In genomic region chr19:37078571-37078970, GRCm38 (mm10) we compare ENCODE assay signal across 11 mouse cellular contexts.
DNase-seq lines count a peak whose midpoint lies in the region; ATAC-seq and TF ChIP-seq lines count a peak whose summit lies in the region.
"Had no signal": no experiment of that assay in that cellular context is flagged by ENCODE, and none has a peak within 500 bp of the region (broad histone marks: within the 10 kb centered on the region; RNA-seq: fewer than 3 reads in every experiment).

No protein-coding gene starts in this region.

- peaks cover 27% of the 10 kb centered on the region; the same call in 1 of the 2 replicates for H3K4me1 ChIP-seq in kidney, adult 2 months (ENCODE audit: control insufficient read depth, insufficient read depth, low read length)
- no peaks in the 10 kb centered on the region for H3K4me1 ChIP-seq in kidney, embryonic 14.5 days (ENCODE audit: control insufficient read depth, insufficient read depth, low read length)
- peaks cover 16% of the 10 kb centered on the region for H3K4me1 ChIP-seq in cortical plate, adult 2 months (ENCODE audit: control insufficient read depth, insufficient read depth, low read length)
- no peaks in the 10 kb centered on the region for H3K4me1 ChIP-seq in midbrain, embryonic 11.5 days (ENCODE audit: control insufficient read depth, insufficient read depth, low read length)
- no peaks in the 10 kb centered on the region for H3K4me1 ChIP-seq in midbrain, embryonic 14.5 days (ENCODE audit: control insufficient read depth, insufficient read depth, low read length)
- H3K4me1 ChIP-seq: hindbrain, embryonic 12.5 days; limb, embryonic 13.5 days had no signal

- H3K36me3 ChIP-seq in kidney, adult 2 months (ENCODE audit: control insufficient read depth, insufficient read depth, low read length), result no peaks in the 10 kb centered on the region; the same call in 1 of the 2 replicates
- H3K36me3 ChIP-seq in kidney, embryonic 14.5 days (ENCODE audit: control insufficient read depth, insufficient read depth, low read length), result no peaks in the 10 kb centered on the region
- H3K36me3 ChIP-seq in midbrain, embryonic 11.5 days (ENCODE audit: control insufficient read depth, insufficient read depth, low read length), result no peaks in the 10 kb centered on the region
- no peaks in the 10 kb centered on the region for H3K36me3 ChIP-seq in midbrain, embryonic 14.5 days (ENCODE audit: control insufficient read depth, insufficient read depth, low read length)
- H3K36me3 ChIP-seq: hindbrain, embryonic 12.5 days; limb, embryonic 13.5 days had no signal

- ATAC-seq in kidney, embryonic 14.5 days (ENCODE audit: low FRiP score, low TSS enrichment), result no peak
- ATAC-seq in midbrain, embryonic 11.5 days (ENCODE audit: low FRiP score), result no peak
- no peak for ATAC-seq in midbrain, embryonic 14.5 days (ENCODE audit: low FRiP score, low TSS enrichment)

- H3K4me3 ChIP-seq in kidney, adult 2 months (ENCODE audit: insufficient read depth, low read depth, low read length), result no peak overlapping the region
- no peak overlapping the region for H3K4me3 ChIP-seq in kidney, embryonic 14.5 days (ENCODE audit: low read length)
- no peak overlapping the region for H3K4me3 ChIP-seq in cortical plate, adult 2 months (ENCODE audit: insufficient read depth, low read length)
- H3K4me3 ChIP-seq in midbrain, embryonic 11.5 days (ENCODE audit: low read depth, low read length), result no peak overlapping the region
- H3K4me3 ChIP-seq in midbrain, embryonic 14.5 days (replicated peaks; ENCODE audit: low read depth, low read length), result no peak overlapping the region
- H3K4me3 ChIP-seq: erythroblast, embryonic 14.5 days; hindbrain, embryonic 12.5 days; limb, embryonic 13.5 days had no signal

- peak; percentile 62 for DNase-seq in gastrocnemius, adult 18-20 months (ENCODE audit: low spot score)
- no peak for DNase-seq in gastrocnemius, postnatal 14 days
- peak; percentile 24 for DNase-seq in kidney, adult 2 months
- DNase-seq in adipocyte (ENCODE audit: low spot score), result peak; percentile 75
- no peak for DNase-seq in midbrain, embryonic 11.5 days (ENCODE audit: low spot score, missing footprints)
- DNase-seq in midbrain, embryonic 14.5 days, result no peak

- no peaks in the 10 kb centered on the region for H3K27me3 ChIP-seq in kidney, adult 2 months (replicated peaks; ENCODE audit: control insufficient read depth, insufficient read depth, low read length)
- no peaks in the 10 kb centered on the region for H3K27me3 ChIP-seq in kidney, embryonic 14.5 days (ENCODE audit: control insufficient read depth, insufficient read depth, low read length)
- no peaks in the 10 kb centered on the region for H3K27me3 ChIP-seq in midbrain, embryonic 11.5 days (ENCODE audit: control insufficient read depth, insufficient read depth, low read length)
- no peaks in the 10 kb centered on the region for H3K27me3 ChIP-seq in midbrain, embryonic 14.5 days (ENCODE audit: control insufficient read depth, insufficient read depth, low read length)
- H3K27me3 ChIP-seq: hindbrain, embryonic 12.5 days; limb, embryonic 13.5 days had no signal

- intact Hi-C loops in gastrocnemius, postnatal 14 days (cut with DNase I; ENCODE audit: low total_unique reads), result no loop called here

- no peaks in the 10 kb centered on the region for H3K9me3 ChIP-seq in kidney, embryonic 14.5 days (ENCODE audit: control insufficient read depth, low read length)
- H3K9me3 ChIP-seq in midbrain, embryonic 11.5 days (ENCODE audit: control insufficient read depth, low read length), result no peaks in the 10 kb centered on the region
- no peaks in the 10 kb centered on the region for H3K9me3 ChIP-seq in midbrain, embryonic 14.5 days (ENCODE audit: control insufficient read depth, low read length)
- H3K9me3 ChIP-seq: hindbrain, embryonic 12.5 days; limb, embryonic 13.5 days had no signal

- TF ChIP-seq CTCF in kidney, adult 2 months (conservative IDR thresholded peaks at IDR 0.05; ENCODE audit: insufficient read depth, insufficient read length, low read depth, low read length), result no peak
- no peak for TF ChIP-seq CTCF in cortical plate, adult 2 months (IDR thresholded peaks at IDR 0.05; ENCODE audit: extremely low read depth, insufficient read depth, low read length)

- TF ChIP-seq POLR2A in kidney, adult 2 months (IDR thresholded peaks at IDR 0.05; ENCODE audit: low read depth, low read length), result no peak
- no peak for TF ChIP-seq POLR2A in cortical plate, adult 2 months (IDR thresholded peaks at IDR 0.05; ENCODE audit: extremely low read depth, insufficient read depth, low read length)

- H3K27ac ChIP-seq in kidney, adult 2 months (ENCODE audit: insufficient read depth, low read depth, low read length), result peak overlapping the region; percentile 67
- no peak overlapping the region for H3K27ac ChIP-seq in kidney, embryonic 14.5 days (ENCODE audit: low read depth, low read length)
- peak overlapping the region; percentile 44; the same call in 1 of the 2 replicates for H3K27ac ChIP-seq in cortical plate, adult 2 months (ENCODE audit: insufficient read depth, low read length)
- H3K27ac ChIP-seq in midbrain, embryonic 11.5 days (ENCODE audit: low read depth, low read length), result no peak overlapping the region
- no peak overlapping the region for H3K27ac ChIP-seq in midbrain, embryonic 14.5 days (replicated peaks; ENCODE audit: low read depth, low read length)
- H3K27ac ChIP-seq: hindbrain, embryonic 12.5 days; limb, embryonic 13.5 days had no signal

- 66% methylated on average over 1 of the region's 1 CpGs for WGBS in kidney, adult 2 months
- 97% methylated on average over 1 of the region's 1 CpGs for WGBS in kidney, embryonic 14.5 days
- 91% methylated on average over 1 of the region's 1 CpGs for WGBS in midbrain, embryonic 11.5 days
- 90% methylated on average over 1 of the region's 1 CpGs for WGBS in midbrain, embryonic 14.5 days

- no peak overlapping the region for H3K9ac ChIP-seq in kidney, embryonic 14.5 days (ENCODE audit: low read depth, low read length)
- H3K9ac ChIP-seq in midbrain, embryonic 11.5 days (ENCODE audit: low read length), result no peak overlapping the region
- no peak overlapping the region for H3K9ac ChIP-seq in midbrain, embryonic 14.5 days (replicated peaks; ENCODE audit: low read length)
- H3K9ac ChIP-seq: hindbrain, embryonic 12.5 days; limb, embryonic 13.5 days had no signal

- H3K4me2 ChIP-seq in kidney, embryonic 14.5 days (replicated peaks; ENCODE audit: low read depth, low read length), result no peak overlapping the region
- H3K4me2 ChIP-seq in midbrain, embryonic 11.5 days, result no peak overlapping the region
- no peak overlapping the region for H3K4me2 ChIP-seq in midbrain, embryonic 14.5 days (ENCODE audit: low read length)
- H3K4me2 ChIP-seq: hindbrain, embryonic 12.5 days; limb, embryonic 13.5 days had no signal

Comparison
In these comparisons a context has a peak if more than half of its experiments do, and no peak if none do; other contexts are left out.
1. DNase-seq: peak in gastrocnemius, adult 18-20 months (single experiment), kidney, adult 2 months (single experiment) and adipocyte (single experiment); none in gastrocnemius, postnatal 14 days (single experiment), midbrain, embryonic 11.5 days (single experiment) and midbrain, embryonic 14.5 days (single experiment).
2. H3K27ac ChIP-seq: peak in kidney, adult 2 months (single experiment) and cortical plate, adult 2 months (single experiment); none in kidney, embryonic 14.5 days (single experiment), midbrain, embryonic 11.5 days (single experiment) and midbrain, embryonic 14.5 days (single experiment).